Mouse (Mus musculus) lung, postnatal 14 days (tissue): ENCODE results near the gene Rasgef1b.

Experiments used
- DNase-seq: peaks from one replicate; pipeline ENCODE4 v3.0.0; 2021

Rasgef1b gene

GRCm38 (mm10) chr5:99438526-99438925 lies 290.3 kb downstream of the Rasgef1b start:
- no peak for DNase-seq

- no peak for DNase-seq
Measured at GRCm38 (mm10) chr5:99434226-99434625, 294.6 kb downstream of the Rasgef1b start.

- DNase-seq: no peak
Measured at GRCm38 (mm10) chr5:99432471-99432870, 296.4 kb downstream of the Rasgef1b start.

- no peak for DNase-seq
Measured at GRCm38 (mm10) chr5:99429273-99429672, 299.6 kb downstream of the Rasgef1b start.

GRCm38 (mm10) chr5:99428648-99429047 lies 300.2 kb downstream of the Rasgef1b start:
- DNase-seq: no peak

GRCm38 (mm10) chr5:99423271-99423670 lies 305.6 kb downstream of the Rasgef1b start:
- peak; percentile 22 for DNase-seq

GRCm38 (mm10) chr5:99422856-99423255 lies 306.0 kb downstream of the Rasgef1b start:
- DNase-seq: no peak

GRCm38 (mm10) chr5:99422092-99422491 lies 306.8 kb downstream of the Rasgef1b start:
- DNase-seq: no peak

GRCm38 (mm10) chr5:99419872-99420271 lies 309.0 kb downstream of the Rasgef1b start:
- DNase-seq: no peak

- no peak for DNase-seq
Measured at GRCm38 (mm10) chr5:99416902-99417301, 312.0 kb downstream of the Rasgef1b start.

- no peak for DNase-seq
Measured at GRCm38 (mm10) chr5:99415676-99416075, 313.2 kb downstream of the Rasgef1b start.

GRCm38 (mm10) chr5:99415049-99415448 lies 313.8 kb downstream of the Rasgef1b start:
- DNase-seq: no peak

- DNase-seq: no peak
Measured at GRCm38 (mm10) chr5:99414293-99414692, 314.6 kb downstream of the Rasgef1b start.

GRCm38 (mm10) chr5:99413851-99414250 lies 315.0 kb downstream of the Rasgef1b start:
- no peak for DNase-seq

GRCm38 (mm10) chr5:99413391-99413790 lies 315.5 kb downstream of the Rasgef1b start:
- no peak for DNase-seq

GRCm38 (mm10) chr5:99404403-99405170 lies 324.3 kb downstream of the Rasgef1b start:
- DNase-seq: no peak

GRCm38 (mm10) chr5:99403325-99403724 lies 325.5 kb downstream of the Rasgef1b start:
- no peak for DNase-seq

GRCm38 (mm10) chr5:99402784-99403183 lies 326.1 kb downstream of the Rasgef1b start:
- no peak for DNase-seq

- no peak for DNase-seq
Measured at GRCm38 (mm10) chr5:99402297-99402696, 326.6 kb downstream of the Rasgef1b start.

- DNase-seq: peak; percentile 56
Measured at GRCm38 (mm10) chr5:99399855-99400626, 328.8 kb downstream of the Rasgef1b start.

GRCm38 (mm10) chr5:99398472-99399070 lies 330.3 kb downstream of the Rasgef1b start:
- DNase-seq: no peak

GRCm38 (mm10) chr5:99394578-99394977 lies 334.3 kb downstream of the Rasgef1b start:
- DNase-seq: no peak

GRCm38 (mm10) chr5:99391525-99391924 lies 337.3 kb downstream of the Rasgef1b start:
- DNase-seq: no peak

GRCm38 (mm10) chr5:99390776-99391175 lies 338.1 kb downstream of the Rasgef1b start:
- DNase-seq: no peak
